Mouse (Mus musculus) stomach, postnatal 0 days (tissue): ENCODE measurements around the gene Ppp4r4. TPM values are rescaled to one million over a fixed set of nuclear protein-coding genes. Genes with fewer than 3 reads are reported as not detected.

Experiments used
- ATAC-seq: fragments of 200-750 bp; cut with Nextera tagmentation; 2 replicates; pipeline ENCODE4 v1.8.0; 2017; ENCODE audit not compliant: low FRiP score, low TSS enrichment
- DNase-seq: peaks from one replicate; pipeline ENCODE4 v3.0.0-alpha.2; 2016; ENCODE audit warnings: low spot score
- H3K27ac ChIP-seq: fragments of 300-500 bp; sonication (generic); replicated peaks from 2 replicates; pipeline ENCODE4 v1.5.1; 2014; ENCODE audit warnings: mild to moderate bottlenecking, control low read depth
- H3K27me3 ChIP-seq: fragments of 300-500 bp; sonication (generic); 2 replicates; pipeline ENCODE4 v1.6.1; 2014; ENCODE audit warnings: low read length; ENCODE audit not compliant: control insufficient read depth, insufficient read depth
- H3K36me3 ChIP-seq: fragments of 300-500 bp; sonication (generic); 2 replicates; pipeline ENCODE4 v1.6.1; 2014; ENCODE audit warnings: low read length, mixed read lengths; ENCODE audit not compliant: control insufficient read depth, insufficient read depth
- H3K4me1 ChIP-seq: fragments of 300-500 bp; sonication (generic); replicated peaks from 2 replicates; pipeline ENCODE4 v1.6.1; 2014; ENCODE audit warnings: antibody characterized with exemption; ENCODE audit not compliant: control insufficient read depth, insufficient read depth
- H3K4me2 ChIP-seq: fragments of 300-500 bp; sonication (generic); replicated peaks from 2 replicates; pipeline ENCODE4 v1.6.1; 2014; ENCODE audit warnings: low read depth, mild to moderate bottlenecking, control low read depth, moderate library complexity
- H3K4me3 ChIP-seq: fragments of 300-500 bp; sonication (generic); 2 replicates; pipeline ENCODE4 v1.5.1; 2014; ENCODE audit warnings: low read depth, low read length, control low read depth
- H3K9ac ChIP-seq: fragments of 300-500 bp; sonication (generic); 2 replicates; pipeline ENCODE4 v1.6.1; 2014; ENCODE audit warnings: mild to moderate bottlenecking, low read length, control low read depth, mixed read lengths
- H3K9me3 ChIP-seq: fragments of 300-500 bp; sonication (generic); 2 replicates; pipeline ENCODE4 v1.6.1; 2016; ENCODE audit warnings: low read length; ENCODE audit not compliant: control insufficient read depth
- CTCF ChIP-seq: IDR thresholded peaks from 2 replicates; pipeline ENCODE4 v1.5.1; 2016; ENCODE audit warnings: antibody characterized with exemption, low read depth, mild to moderate bottlenecking, moderate library complexity
- EP300 ChIP-seq: optimal IDR thresholded peaks from 2 replicates; pipeline ENCODE3; 2016; ENCODE audit warnings: antibody characterized with exemption
- WGBS: fragments of 180-500 bp; shearing (Covaris S2); extraction: QIAGEN DNeasy Blood & Tissue Kit; methylation state at CpG from one replicate; pipeline ENCODE4 v1.1.7; 2014; 5-methylcytosine and 5-hydroxymethylcytosine counted together
- polyA plus RNA-seq: library from polyadenylated mRNA; unstranded; fragments of >200 nt; fragmentation: Nextera tagmentation; extraction: Ambion mirVana; gene quantifications from 2 replicates; pipeline ENCODE4 v1.2.1, GENCODE M21; 2015

Gene Ppp4r4
- polyA plus RNA-seq, 1 experiment from 2014 or later = 0.38 TPM

- WGBS = 61% methylated on average over 3 of the region's 3 CpGs
- TF ChIP-seq EP300 (no peak), CTCF (no peak)
- H3K9me3 ChIP-seq = no peaks in the 10 kb centered on the region
- H3K4me3 ChIP-seq = no peak overlapping the region
- no peak overlapping the region for H3K9ac ChIP-seq
- no peaks in the 10 kb centered on the region for H3K36me3 ChIP-seq
- no peaks in the 10 kb centered on the region for H3K4me1 ChIP-seq
- H3K4me2 ChIP-seq = no peak overlapping the region
- no peaks in the 10 kb centered on the region for H3K27me3 ChIP-seq
- no peak for DNase-seq
- H3K27ac ChIP-seq = no peak overlapping the region
- no peak for ATAC-seq
Observed at GRCm38 (mm10) chr12:103504402-103504801, 27.7 kb upstream of the Ppp4r4 start.

GRCm38 (mm10) chr12:103508346-103508745 is 23.7 kb upstream of the Ppp4r4 start:
- no peak for ATAC-seq
- no peaks in the 10 kb centered on the region for H3K9me3 ChIP-seq
- H3K27me3 ChIP-seq = no peaks in the 10 kb centered on the region
- TF ChIP-seq EP300 = no peak
- no peak for TF ChIP-seq CTCF
- DNase-seq = no peak
- H3K4me1 ChIP-seq = no peaks in the 10 kb centered on the region
- H3K9ac ChIP-seq = no peak overlapping the region
- 72% methylated on average over 4 of the region's 4 CpGs for WGBS
- no peak overlapping the region for H3K4me3 ChIP-seq
- no peak overlapping the region for H3K4me2 ChIP-seq
- H3K36me3 ChIP-seq = no peaks in the 10 kb centered on the region
- no peak overlapping the region for H3K27ac ChIP-seq

- no peak for ATAC-seq
- WGBS = 90% methylated on average over 8 of the region's 8 CpGs
- no peaks in the 10 kb centered on the region for H3K27me3 ChIP-seq
- no peaks in the 10 kb centered on the region for H3K9me3 ChIP-seq
- TF ChIP-seq CTCF = no peak
- TF ChIP-seq EP300 = no peak
- H3K4me3 ChIP-seq = no peak overlapping the region
- no peak overlapping the region for H3K4me2 ChIP-seq
- no peak for DNase-seq
- no peak overlapping the region for H3K27ac ChIP-seq
- no peaks in the 10 kb centered on the region for H3K4me1 ChIP-seq
- no peak overlapping the region for H3K9ac ChIP-seq
- H3K36me3 ChIP-seq = no peaks in the 10 kb centered on the region
Observed at GRCm38 (mm10) chr12:103509893-103510292, 22.2 kb upstream of the Ppp4r4 start.

DNA sequence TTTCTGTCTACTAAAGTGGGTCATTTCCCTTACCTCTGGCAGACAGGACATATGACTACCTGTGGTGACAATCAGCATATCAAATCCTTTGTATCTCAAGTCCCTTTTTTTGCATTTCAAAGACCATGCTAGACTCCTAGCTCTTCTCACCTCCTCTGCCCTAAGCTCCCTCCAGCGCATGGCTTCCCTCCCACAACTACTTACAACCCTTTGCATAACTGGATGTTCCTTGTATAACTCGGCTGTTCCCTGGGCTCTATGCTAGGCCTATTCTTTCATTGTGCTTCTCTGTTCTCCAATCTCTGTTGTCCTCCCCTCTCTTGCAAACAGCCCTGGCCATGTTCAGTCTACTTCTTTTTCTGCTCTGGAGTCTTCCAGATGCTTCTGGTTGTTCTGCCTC is 20.5 kb upstream of the Ppp4r4 start:
- Histone ChIP-seq H3K9ac (no peak overlapping the region), H3K27me3 (no peaks in the 10 kb centered on the region), H3K36me3 (no peaks in the 10 kb centered on the region), H3K4me2 (no peak overlapping the region), H3K9me3 (no peaks in the 10 kb centered on the region), H3K4me3 (no peak overlapping the region), H3K4me1 (no peaks in the 10 kb centered on the region), H3K27ac (no peak overlapping the region)
- TF ChIP-seq CTCF (no peak), EP300 (no peak)
- 66% methylated on average over 2 of the region's 2 CpGs for WGBS
- no peak for ATAC-seq
- DNase-seq = no peak

DNA sequence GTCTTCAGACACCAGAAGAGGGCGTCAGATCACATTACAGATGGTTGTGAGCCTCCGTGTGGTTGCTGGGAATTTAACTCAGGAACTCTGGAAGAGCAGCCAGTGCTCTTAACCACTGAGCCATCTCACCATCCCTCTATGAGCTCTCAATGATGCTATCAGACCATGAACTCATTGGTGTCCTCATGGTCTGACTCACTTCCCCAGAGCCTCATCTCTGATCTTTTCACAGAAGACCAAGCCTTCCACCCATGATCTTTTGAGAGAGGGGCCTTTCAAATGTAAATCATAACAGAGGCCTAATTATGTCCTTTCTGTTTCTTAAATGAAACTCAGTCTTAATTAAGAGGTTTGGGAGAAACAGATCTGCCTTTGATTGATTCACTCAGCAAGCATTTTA is 19.0 kb upstream of the Ppp4r4 start:
- 77% methylated on average over 2 of the region's 2 CpGs for WGBS
- no peak for TF ChIP-seq EP300
- TF ChIP-seq CTCF = no peak
- no peak overlapping the region for H3K4me2 ChIP-seq
- H3K27me3 ChIP-seq = no peaks in the 10 kb centered on the region
- DNase-seq (no peak), ATAC-seq (no peak)
- H3K36me3 ChIP-seq = no peaks in the 10 kb centered on the region
- H3K27ac ChIP-seq = no peak overlapping the region
- no peaks in the 10 kb centered on the region for H3K9me3 ChIP-seq
- no peaks in the 10 kb centered on the region for H3K4me1 ChIP-seq
- H3K4me3 ChIP-seq = no peak overlapping the region
- H3K9ac ChIP-seq = no peak overlapping the region

DNA sequence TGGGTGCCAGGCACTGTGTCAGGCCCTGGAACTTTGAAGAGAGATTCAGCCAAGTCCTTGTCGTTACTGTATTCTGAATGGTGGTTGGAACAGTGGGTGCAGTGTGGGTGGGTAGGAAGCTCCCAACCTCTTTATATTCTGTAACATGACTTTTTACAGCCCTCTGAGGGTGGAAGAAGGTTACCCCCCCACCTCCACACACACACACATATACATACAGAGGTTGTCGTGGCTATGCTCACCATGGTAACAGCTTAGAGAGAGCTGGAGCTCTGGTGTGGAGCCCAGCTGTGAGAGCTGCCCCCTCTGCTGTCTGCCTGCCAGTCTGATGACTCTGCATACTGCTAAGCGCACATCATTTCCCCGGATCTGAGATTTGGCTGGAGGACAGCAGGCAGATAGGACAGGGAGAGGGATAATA is 18.6 kb upstream of the Ppp4r4 start:
- ATAC-seq = no peak
- 47% methylated on average over 4 of the region's 4 CpGs for WGBS
- Histone ChIP-seq H3K36me3 (no peaks in the 10 kb centered on the region), H3K27me3 (no peaks in the 10 kb centered on the region), H3K9ac (no peak overlapping the region), H3K4me1 (no peaks in the 10 kb centered on the region), H3K4me3 (no peak overlapping the region), H3K4me2 (no peak overlapping the region), H3K9me3 (no peaks in the 10 kb centered on the region), H3K27ac (no peak overlapping the region)
- no peak for DNase-seq
- TF ChIP-seq CTCF = no peak
- no peak for TF ChIP-seq EP300
